Mouse (Mus musculus): ENCODE measurements around the gene Xylt1. TPM values are rescaled to one million over a fixed set of nuclear protein-coding genes. Genes with fewer than 3 reads are reported as not detected.
A peak's percentile ranks its signal among the peaks of the same experiment; 100 is the strongest.

Xylt1 gene
- polyA plus RNA-seq, 1 experiment: 2.7 TPM

DNA sequence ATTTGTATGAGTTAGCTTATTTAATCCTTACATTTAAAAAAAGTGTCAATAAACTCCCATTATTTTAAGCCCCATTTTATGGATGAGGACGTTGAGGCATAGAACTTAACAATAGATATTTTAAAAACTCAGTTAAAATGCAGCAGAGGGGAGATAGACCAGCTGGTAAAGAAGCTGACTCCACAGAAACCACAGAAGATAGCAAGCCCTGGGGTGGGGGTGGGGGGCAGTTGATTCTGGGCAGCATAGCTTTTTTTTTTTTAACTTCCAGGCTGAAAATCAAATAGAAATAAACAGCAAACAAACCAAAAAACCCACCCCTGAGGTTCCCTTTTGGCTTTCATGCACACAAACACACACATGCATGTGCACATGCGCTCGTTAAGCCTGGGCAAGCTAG lies 3.6 kb upstream of the Xylt1 start:
- no peak for DNase-seq
- TF ChIP-seq POLR2A (IDR thresholded peaks at IDR 0.05; ENCODE audit: borderline replicate concordance, extremely low read depth, low read depth, low read length): no peak
- no peak for TF ChIP-seq CTCF (IDR thresholded peaks at IDR 0.05; ENCODE audit: insufficient read depth, low read length)
- H3K4me3 ChIP-seq (replicated peaks; ENCODE audit: extremely low read depth, low read depth, low read length): no peak overlapping the region
- H3K4me1 ChIP-seq (ENCODE audit: control insufficient read depth, insufficient read depth, low read length): peaks cover 2% of the 10 kb centered on the region; the same call in 1 of the 2 replicates
- WGBS: 79% methylated on average over 3 of the region's 3 CpGs

- Histone ChIP-seq H3K4me1 (ENCODE audit: control insufficient read depth, insufficient read depth, low read length) (peaks cover 2% of the 10 kb centered on the region; the same call in 1 of the 2 replicates), H3K4me3 (replicated peaks; ENCODE audit: extremely low read depth, low read depth, low read length) (peak overlapping the region; percentile 72)
- WGBS: 6% methylated on average over 7 of the region's 7 CpGs
- DNase-seq: no peak
- no peak for TF ChIP-seq CTCF (IDR thresholded peaks at IDR 0.05; ENCODE audit: insufficient read depth, low read length)
- no peak for TF ChIP-seq POLR2A (IDR thresholded peaks at IDR 0.05; ENCODE audit: borderline replicate concordance, extremely low read depth, low read depth, low read length)
Observed at GRCm38 (mm10) chr7:117380036-117380417, 752 bp upstream of the Xylt1 start.

- no peak for DNase-seq
- under 1% methylated on average over 64 of the region's 64 CpGs for WGBS
- TF ChIP-seq CTCF (IDR thresholded peaks at IDR 0.05; ENCODE audit: insufficient read depth, low read length): no peak
- no peak for TF ChIP-seq POLR2A (IDR thresholded peaks at IDR 0.05; ENCODE audit: borderline replicate concordance, extremely low read depth, low read depth, low read length)
- Histone ChIP-seq H3K4me3 (replicated peaks; ENCODE audit: extremely low read depth, low read depth, low read length) (peak overlapping the region; percentile 72), H3K4me1 (ENCODE audit: control insufficient read depth, insufficient read depth, low read length) (peaks cover 2% of the 10 kb centered on the region; the same call in 1 of the 2 replicates)
Observed at GRCm38 (mm10) chr7:117381188-117381981, 606 bp downstream of the Xylt1 start.

DNA sequence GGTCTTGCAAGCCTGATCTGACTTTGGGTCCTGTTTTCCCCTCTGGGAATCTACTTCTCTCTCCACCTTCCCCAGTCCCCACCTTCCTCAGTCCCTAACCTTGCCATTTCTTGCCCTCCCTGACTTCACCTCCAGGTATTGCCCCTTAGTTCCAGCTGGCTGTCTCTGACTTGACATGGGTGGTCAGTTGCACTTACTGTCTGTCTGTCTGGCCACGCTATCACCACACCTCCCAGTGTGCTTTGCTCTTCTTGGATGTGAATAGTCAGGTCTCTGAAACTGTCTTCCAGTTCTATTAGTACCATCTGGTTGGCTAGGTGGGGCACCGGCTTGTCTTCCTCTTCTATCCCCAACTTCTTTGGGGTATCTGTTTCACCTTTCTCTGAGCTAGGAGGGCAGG lies 1.2 kb downstream of the Xylt1 start:
- DNase-seq: no peak

GRCm38 (mm10) chr7:117383147-117383940 lies 2.6 kb downstream of the Xylt1 start:
- no peak for DNase-seq
- H3K4me1 ChIP-seq (ENCODE audit: control insufficient read depth, insufficient read depth, low read length): peaks cover 2% of the 10 kb centered on the region; the same call in 1 of the 2 replicates
- no peak for TF ChIP-seq POLR2A (IDR thresholded peaks at IDR 0.05; ENCODE audit: borderline replicate concordance, extremely low read depth, low read depth, low read length)
- peak; percentile 31; the same call in 1 of the 2 replicates for TF ChIP-seq CTCF (IDR thresholded peaks at IDR 0.05; ENCODE audit: insufficient read depth, low read length)
- WGBS: 56% methylated on average over 7 of the region's 7 CpGs
- H3K4me3 ChIP-seq (replicated peaks; ENCODE audit: extremely low read depth, low read depth, low read length): peak overlapping the region; percentile 8

More for the DNA sequence above, 1.2 kb downstream of the Xylt1 start:
- TF ChIP-seq CTCF (IDR thresholded peaks at IDR 0.05; ENCODE audit: insufficient read depth, low read length) (no peak), POLR2A (IDR thresholded peaks at IDR 0.05; ENCODE audit: borderline replicate concordance, extremely low read depth, low read depth, low read length) (no peak)
- WGBS: 28% methylated on average over 2 of the region's 2 CpGs
- Histone ChIP-seq H3K4me3 (replicated peaks; ENCODE audit: extremely low read depth, low read depth, low read length) (peak overlapping the region; percentile 42), H3K4me1 (ENCODE audit: control insufficient read depth, insufficient read depth, low read length) (peaks cover 2% of the 10 kb centered on the region; the same call in 1 of the 2 replicates)

GRCm38 (mm10) chr7:117386376-117386775 lies 5.6 kb downstream of the Xylt1 start:
- TF ChIP-seq CTCF (IDR thresholded peaks at IDR 0.05; ENCODE audit: insufficient read depth, low read length) (no peak), POLR2A (IDR thresholded peaks at IDR 0.05; ENCODE audit: borderline replicate concordance, extremely low read depth, low read depth, low read length) (no peak)
- H3K4me3 ChIP-seq (replicated peaks; ENCODE audit: extremely low read depth, low read depth, low read length): no peak overlapping the region
- no peak for DNase-seq
- H3K4me1 ChIP-seq (ENCODE audit: control insufficient read depth, insufficient read depth, low read length): peaks cover 2% of the 10 kb centered on the region; the same call in 1 of the 2 replicates
- 83% methylated on average over 4 of the region's 4 CpGs for WGBS

- no peak for TF ChIP-seq CTCF (IDR thresholded peaks at IDR 0.05; ENCODE audit: insufficient read depth, low read length)
- TF ChIP-seq POLR2A (IDR thresholded peaks at IDR 0.05; ENCODE audit: borderline replicate concordance, extremely low read depth, low read depth, low read length): no peak
- Histone ChIP-seq H3K4me1 (ENCODE audit: control insufficient read depth, insufficient read depth, low read length) (no peaks in the 10 kb centered on the region), H3K4me3 (replicated peaks; ENCODE audit: extremely low read depth, low read depth, low read length) (no peak overlapping the region)
- WGBS: 84% methylated on average over 9 of the region's 9 CpGs
- no peak for DNase-seq
Observed at GRCm38 (mm10) chr7:117388284-117388988, 7.7 kb downstream of the Xylt1 start.

DNA sequence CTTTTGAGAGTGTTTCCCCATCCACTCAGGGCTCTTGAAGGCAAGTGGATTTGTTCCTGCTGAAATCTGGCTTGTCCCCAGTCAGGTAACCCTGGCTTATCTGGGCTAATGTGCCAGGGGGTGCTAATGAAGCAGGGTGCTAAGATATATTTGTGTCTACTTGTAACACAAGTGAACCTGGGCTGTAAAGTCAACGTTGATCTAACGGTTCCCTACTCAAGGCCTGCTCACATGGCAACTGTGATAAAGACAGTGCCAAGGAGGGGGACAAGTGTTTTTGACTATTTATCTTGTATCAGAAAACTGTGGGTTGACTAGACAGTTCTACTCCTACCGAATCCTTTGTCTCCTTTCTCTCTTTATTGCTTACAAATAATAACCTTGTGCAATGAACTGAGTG lies 8.3 kb downstream of the Xylt1 start:
- TF ChIP-seq CTCF (IDR thresholded peaks at IDR 0.05; ENCODE audit: insufficient read depth, low read length) (no peak), POLR2A (IDR thresholded peaks at IDR 0.05; ENCODE audit: borderline replicate concordance, extremely low read depth, low read depth, low read length) (no peak)
- no peaks in the 10 kb centered on the region for H3K4me1 ChIP-seq (ENCODE audit: control insufficient read depth, insufficient read depth, low read length)
- 71% methylated on average over 3 of the region's 3 CpGs for WGBS
- H3K4me3 ChIP-seq (replicated peaks; ENCODE audit: extremely low read depth, low read depth, low read length): no peak overlapping the region
- no peak for DNase-seq
